11 mouse cellular contexts compared by ENCODE assay signal in the genomic region with DNA sequence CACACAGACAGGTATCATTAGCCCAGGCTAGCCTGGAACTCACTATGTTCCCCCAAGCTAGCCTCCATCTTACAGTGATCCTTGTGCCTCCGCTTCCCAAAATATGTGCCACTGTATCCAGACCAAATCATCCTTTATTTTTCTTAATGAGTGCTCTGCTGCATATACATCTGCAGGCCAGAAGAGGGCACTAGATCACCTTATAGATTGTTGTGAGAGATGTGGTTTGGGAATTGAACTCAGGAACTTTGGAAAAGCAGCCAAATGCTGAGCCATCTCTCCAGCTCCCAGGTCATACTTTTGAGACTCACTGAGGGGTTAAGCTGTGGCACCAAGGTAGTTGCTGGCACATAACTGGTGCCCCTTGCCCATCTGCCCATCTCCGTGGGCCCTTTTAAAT. TPM values are rescaled to one million over a fixed set of nuclear protein-coding genes. Genes with fewer than 3 reads are reported as not detected.
DNase-seq lines count a peak whose midpoint lies in the region; ATAC-seq and TF ChIP-seq lines count a peak whose summit lies in the region.
"Had no signal": no experiment of that assay in that cellular context is flagged by ENCODE, and none has a peak within 500 bp of the region (broad histone marks: within the 10 kb centered on the region; RNA-seq: fewer than 3 reads in every experiment).

No protein-coding gene starts in this region.

- H3K4me3 ChIP-seq in kidney, embryonic 14.5 days (ENCODE audit: low read length) = no peak overlapping the region
- no peak overlapping the region for H3K4me3 ChIP-seq in CH12.LX (replicated peaks in 1 of 3; ENCODE audit: low read depth in 2 of 3, low read length in 2 of 3, poor library complexity in 1 of 3)
- H3K4me3 ChIP-seq in embryonic facial prominence, embryonic 14.5 days (ENCODE audit: low read depth, low read length) = no peak overlapping the region
- H3K4me3 ChIP-seq: megakaryocyte, embryonic 14.5 days had no signal

- TF ChIP-seq RAD21 in CH12.LX (IDR thresholded peaks at IDR 0.05; ENCODE audit: low read depth, low read length) = peak; percentile 67

- WGBS in kidney, embryonic 14.5 days = 64% methylated on average over 2 of the region's 2 CpGs
- 63% methylated on average over 2 of the region's 2 CpGs for WGBS in embryonic facial prominence, embryonic 14.5 days

- peak; percentile 59 to 77 for TF ChIP-seq CTCF in CH12.LX (conservative IDR thresholded peaks at IDR 0.05 in 1 of 2, IDR thresholded peaks at IDR 0.05 in 1 of 2; ENCODE audit: low read depth in 2 of 2, low read length in 2 of 2)

- H3K27me3 ChIP-seq in kidney, embryonic 14.5 days (ENCODE audit: control insufficient read depth, insufficient read depth, low read length) = no peaks in the 10 kb centered on the region
- H3K27me3 ChIP-seq in CH12.LX (replicated peaks) = no peaks in the 10 kb centered on the region
- H3K27me3 ChIP-seq in embryonic facial prominence, embryonic 14.5 days (replicated peaks; ENCODE audit: control insufficient read depth, insufficient read depth, low read length) = no peaks in the 10 kb centered on the region

- H3K27ac ChIP-seq in kidney, embryonic 14.5 days (ENCODE audit: low read depth, low read length) = no peak overlapping the region
- H3K27ac ChIP-seq in CH12.LX (ENCODE audit: insufficient read depth, low read depth) = no peak overlapping the region
- H3K27ac ChIP-seq in embryonic facial prominence, embryonic 14.5 days (replicated peaks; ENCODE audit: low read depth, low read length) = no peak overlapping the region

- dilution Hi-C loops in CH12.LX (cut with MboI; ENCODE audit: extremely low pct_ligation_motif_present, extremely low pct_unique_long_range_greater_than_20kb, low sequenced_read_pairs) = no loop called here

- H3K79me2 ChIP-seq in CH12.LX (replicated peaks; ENCODE audit: control insufficient read depth, extremely low read depth, insufficient read depth, poor library complexity, severe bottlenecking) = no peaks in the 10 kb centered on the region

- no peaks in the 10 kb centered on the region for H3K4me1 ChIP-seq in kidney, embryonic 14.5 days (ENCODE audit: control insufficient read depth, insufficient read depth, low read length)
- peaks cover 0 to 2% of the 10 kb centered on the region in 2 experiments; a peak in 2 of 4 replicates for H3K4me1 ChIP-seq in CH12.LX (ENCODE audit: control insufficient read depth in 1 of 2, insufficient read depth in 2 of 2)
- no peaks in the 10 kb centered on the region for H3K4me1 ChIP-seq in embryonic facial prominence, embryonic 14.5 days (ENCODE audit: control insufficient read depth, insufficient read depth, low read length)

- no peak for TF ChIP-seq EP300 in CH12.LX (IDR thresholded peaks at IDR 0.05; ENCODE audit: low read length)

- no peaks in the 10 kb centered on the region for H3K36me3 ChIP-seq in kidney, embryonic 14.5 days (ENCODE audit: control insufficient read depth, insufficient read depth, low read length)
- H3K36me3 ChIP-seq in CH12.LX (replicated peaks in 1 of 2; ENCODE audit: control insufficient read depth in 1 of 2, insufficient read depth in 1 of 2, low read length in 1 of 2) = no peaks in the 10 kb centered on the region
- no peaks in the 10 kb centered on the region for H3K36me3 ChIP-seq in embryonic facial prominence, embryonic 14.5 days (ENCODE audit: control insufficient read depth, insufficient read depth, low read length)

- H3K4me2 ChIP-seq in kidney, embryonic 14.5 days (replicated peaks; ENCODE audit: low read depth, low read length) = no peak overlapping the region
- H3K4me2 ChIP-seq in CH12.LX (ENCODE audit: insufficient read depth, low read depth, poor library complexity, severe bottlenecking) = no peak overlapping the region
- no peak overlapping the region for H3K4me2 ChIP-seq in embryonic facial prominence, embryonic 14.5 days (ENCODE audit: low read depth, low read length)

- TF ChIP-seq POLR2A in CH12.LX (IDR thresholded peaks at IDR 0.05; ENCODE audit: low read depth, low read length) = no peak

- peak; percentile 44 for DNase-seq in adrenal gland, postnatal 14 days
- no peak for DNase-seq in adrenal gland, postnatal 4 days (ENCODE audit: low spot score in 2 of 2)
- no peak for DNase-seq in kidney, postnatal 25 days
- DNase-seq in CH12.LX (ENCODE audit: extremely low read depth) = no peak
- peak; percentile 70 for DNase-seq in embryonic facial prominence, embryonic 14.5 days (ENCODE audit: low spot score)
- no peak for DNase-seq in left cerebral cortex, adult 9 months (ENCODE audit: low spot score in 2 of 2)
- no peak for DNase-seq in gastrocnemius, postnatal 10 days
- DNase-seq: right cerebral cortex, postnatal 4 days had no signal

- no peaks in the 10 kb centered on the region for H3K9me3 ChIP-seq in kidney, embryonic 14.5 days (ENCODE audit: control insufficient read depth, low read length)
- H3K9me3 ChIP-seq in CH12.LX (replicated peaks; ENCODE audit: low read length) = no peaks in the 10 kb centered on the region
- no peaks in the 10 kb centered on the region for H3K9me3 ChIP-seq in embryonic facial prominence, embryonic 14.5 days (ENCODE audit: control insufficient read depth, low read length)

- peak; percentile 17; the same call in 1 of the 2 replicates for ATAC-seq in kidney, embryonic 14.5 days (ENCODE audit: low FRiP score, low TSS enrichment)
- no peak for ATAC-seq in embryonic facial prominence, embryonic 14.5 days (ENCODE audit: low read depth)
- ATAC-seq: inflammation-experienced regulatory T-cells, adult 6 months had no signal

- in situ Hi-C loops in CH12.LX (cut with MboI; ENCODE audit: low pct_ligation_motif_present, low pct_unique_long_range_greater_than_20kb, low sequenced_read_pairs) = no loop called here

- H3K9ac ChIP-seq in kidney, embryonic 14.5 days (ENCODE audit: low read depth, low read length) = no peak overlapping the region
- H3K9ac ChIP-seq in CH12.LX (ENCODE audit: insufficient read depth, low read depth) = no peak overlapping the region
- no peak overlapping the region for H3K9ac ChIP-seq in embryonic facial prominence, embryonic 14.5 days (ENCODE audit: low read depth, low read length)

TF ChIP-seq in CH12.LX, 34 proteins besides CTCF, POLR2A, EP300 and RAD21:
- TF ChIP-seq USF1 (IDR thresholded peaks at IDR 0.05; ENCODE audit: low read depth, low read length) (no peak), JUND (conservative IDR thresholded peaks at IDR 0.05; ENCODE audit: low read depth, low read length) (no peak), UBTF (IDR thresholded peaks at IDR 0.05; ENCODE audit: low read depth, low read length) (no peak), SMC3 (IDR thresholded peaks at IDR 0.05; ENCODE audit: low read depth, low read length) (peak; percentile 46), KAT2A (IDR thresholded peaks at IDR 0.05; ENCODE audit: insufficient replicate concordance, low read length) (no peak), HCFC1 (IDR thresholded peaks at IDR 0.05; ENCODE audit: low read depth, low read length) (no peak), ETS1 (conservative IDR thresholded peaks at IDR 0.05; ENCODE audit: low read depth, low read length) (no peak)
TF ChIP-seq in CH12.LX: peak in this region for 1.

RNA-seq across cellular contexts. Expression of gene Fam129b, which starts 11.2 kb away (rescaled TPM):
- 22.0 and 23.1 TPM in 2 replicates for total RNA-seq in adrenal gland, postnatal 14 days (2021)
- total RNA-seq in adrenal gland, postnatal 4 days (2021) = 10 to 100 TPM; 30.8 to 35.5 TPM
- polyA plus RNA-seq in kidney, embryonic 14.5 days (2014; fragmentation: Nextera tagmentation; extraction: Ambion mirVana) = 18.2 and 19.9 TPM in 2 replicates
- total RNA-seq in CH12.LX (2012; rRNA removed) (0.55 and 0.80 TPM in 2 replicates), CH12.LX (2014; rRNA removed) (0.19 and 0.26 TPM in 2 replicates)
- polyA plus RNA-seq in CH12.LX (2012; ENCODE audit: insufficient read length, low read depth) = 0.49 and 0.50 TPM in 2 replicates
- 38.4 and 39.0 TPM in 2 replicates for polyA plus RNA-seq in embryonic facial prominence, embryonic 14.5 days (2014; fragmentation: Nextera tagmentation; extraction: Ambion mirVana)
- 10 to 100 TPM; 16.5 to 22.5 TPM for total RNA-seq in gastrocnemius, postnatal 10 days (2021)

RNA-seq across cellular contexts. Expression of gene Stxbp1, which starts 17.7 kb away (rescaled TPM):
- 25.2 and 26.4 TPM in 2 replicates for total RNA-seq in adrenal gland, postnatal 14 days (2021)
- total RNA-seq in adrenal gland, postnatal 4 days (2021) = 10 to 100 TPM; 42.5 to 48.7 TPM
- polyA plus RNA-seq in kidney, embryonic 14.5 days (2014; fragmentation: Nextera tagmentation; extraction: Ambion mirVana) = 11.2 and 16.2 TPM in 2 replicates
- total RNA-seq in CH12.LX (2012; rRNA removed) (1.4 and 2.5 TPM in 2 replicates), CH12.LX (2014; rRNA removed) (1.5 and 1.6 TPM in 2 replicates)
- 8.3 and 10.4 TPM in 2 replicates for polyA plus RNA-seq in CH12.LX (2012; ENCODE audit: insufficient read length, low read depth)
- polyA plus RNA-seq in embryonic facial prominence, embryonic 14.5 days (2014; fragmentation: Nextera tagmentation; extraction: Ambion mirVana) = 26.8 and 29.7 TPM in 2 replicates
- 10 to 100 TPM; 10.5 to 18.5 TPM for total RNA-seq in gastrocnemius, postnatal 10 days (2021)

Comparison
In these comparisons a context has a peak if more than half of its experiments do, and no peak if none do; other contexts are left out.
1. DNase-seq: peak in adrenal gland, postnatal 14 days (single experiment) and embryonic facial prominence, embryonic 14.5 days (single experiment); none in adrenal gland, postnatal 4 days (0 of 2), kidney, postnatal 25 days (0 of 2), CH12.LX (single experiment), left cerebral cortex, adult 9 months (0 of 2) and gastrocnemius, postnatal 10 days (single experiment).
2. RNA of gene Fam129b, which starts 11.2 kb away (total RNA-seq): 30.8 to 35.5 TPM in adrenal gland, postnatal 4 days, 16.5 to 22.5 TPM in gastrocnemius, postnatal 10 days and 22.0 to 23.1 TPM in adrenal gland, postnatal 14 days; 0.19 to 0.80 TPM in CH12.LX; every median in the first group is over 4 times any median in the second.